Mouse (Mus musculus) layer of hippocampus, adult 2 months (tissue): ENCODE results near the gene Elfn1. TPM values are rescaled to one million over a fixed set of nuclear protein-coding genes. Genes with fewer than 3 reads are reported as not detected.
A peak's percentile ranks its signal among the peaks of the same experiment; 100 is the strongest.

Source experiments
- DNase-seq, 2 experiments: peaks; one replicate each; pipeline ENCODE4 v3.0.0; 2022; ENCODE audit warnings: low spot score in 2 of 2
- H3K27ac ChIP-seq: fragments of 200-600 bp; 2 replicates; pipeline ENCODE4 v1.8.1; 2022
- H3K4me3 ChIP-seq: fragments of 200-600 bp; 2 replicates; pipeline ENCODE4 v1.8.1; 2022; ENCODE audit warnings: mild to moderate bottlenecking
- CTCF ChIP-seq: fragments of 200-600 bp; conservative IDR thresholded peaks from 2 replicates; pipeline ENCODE4 v1.8.1; 2022; ENCODE audit warnings: antibody characterized with exemption, mild to moderate bottlenecking, moderate library complexity
- total RNA-seq, 2 experiments: library from RNA; stranded (reverse); gene quantifications; 2 replicates each; pipeline ENCODE4 v1.2.3; 2021

The Elfn1 gene
- total RNA-seq, 2 experiments from 2014 or later = 27.0 to 29.1 TPM

DNA sequence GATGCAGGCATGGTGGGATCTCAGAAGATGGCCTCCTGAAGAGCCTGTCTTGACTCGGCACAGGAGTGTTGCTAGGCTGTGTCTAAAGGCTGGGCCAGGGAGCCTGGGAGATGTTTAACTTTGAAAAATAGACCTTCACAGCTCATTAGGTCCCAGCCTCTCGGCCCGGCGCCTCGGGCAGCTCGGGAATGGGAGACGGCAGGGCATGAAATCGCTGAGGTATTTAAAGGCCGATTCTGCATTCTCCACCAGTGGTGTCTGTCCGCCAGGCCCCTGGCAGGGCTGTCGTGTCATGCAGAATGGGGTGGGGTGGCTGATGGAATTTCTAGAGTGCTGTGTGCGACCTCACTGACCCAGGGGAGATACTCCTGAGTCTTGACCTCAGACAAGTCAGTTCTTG, 22.4 kb downstream of the Elfn1 start:
- DNase-seq = no peak
- Histone ChIP-seq H3K27ac (no peak overlapping the region), H3K4me3 (no peak overlapping the region)
- TF ChIP-seq CTCF = no peak

DNA sequence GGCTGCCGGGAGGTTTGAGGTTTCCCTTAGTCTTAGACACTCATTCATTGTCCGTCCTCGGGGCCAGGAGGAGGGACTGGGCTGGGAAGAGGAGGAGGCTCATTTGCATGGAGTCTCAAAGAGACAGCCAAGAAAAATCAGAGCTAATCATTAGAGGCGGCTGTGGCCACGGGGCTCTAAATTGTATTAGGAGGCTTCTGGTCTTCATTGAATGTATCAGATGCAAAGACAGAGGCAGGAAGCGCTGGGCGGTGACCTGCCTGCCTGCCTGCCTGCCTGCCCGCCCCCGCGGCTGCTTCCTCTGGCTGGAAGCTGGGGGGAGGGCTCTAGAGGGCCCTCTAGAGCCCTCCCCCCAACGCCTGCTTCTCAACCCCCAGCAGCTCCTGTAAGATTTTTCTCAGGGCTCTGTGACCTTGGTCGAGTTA, 23.2 kb downstream of the Elfn1 start:
- no peak for TF ChIP-seq CTCF
- no peak overlapping the region for H3K4me3 ChIP-seq
- DNase-seq = no peak

DNA sequence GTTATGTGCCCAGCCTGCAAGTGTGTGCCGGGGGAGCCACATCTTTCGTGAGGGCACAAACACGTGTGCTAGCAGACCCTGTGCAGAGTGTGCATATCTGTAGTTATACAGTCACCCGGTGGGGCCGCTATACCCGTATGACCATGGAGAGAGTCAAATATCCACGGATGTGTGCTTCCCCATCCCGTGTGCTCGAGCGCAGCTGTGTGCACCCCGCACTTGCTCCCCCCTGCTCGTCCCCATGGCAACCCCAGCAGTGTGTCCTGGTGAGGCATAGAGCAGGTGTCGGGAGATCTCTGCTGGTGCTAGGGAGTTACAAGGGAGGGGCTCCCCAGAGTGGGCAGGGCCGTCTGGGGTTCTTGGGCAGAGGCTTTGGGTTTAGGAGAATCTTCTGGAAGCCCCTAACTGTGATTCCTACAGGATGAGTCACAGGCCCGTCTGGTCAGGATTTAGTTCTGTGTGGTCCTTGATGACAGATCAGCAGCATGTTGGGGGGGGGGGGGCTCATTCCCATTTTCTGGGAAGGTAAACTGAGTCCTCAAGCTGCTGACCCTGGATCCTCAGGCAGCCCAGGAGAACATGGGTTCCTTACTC, 24.3 kb downstream of the Elfn1 start:
- peak; percentile 26; the same call in 1 of the 2 replicates for TF ChIP-seq CTCF
- Histone ChIP-seq H3K4me3 (no peak overlapping the region), H3K27ac (no peak overlapping the region)
- no peak for DNase-seq

More for the DNA sequence above, 23.2 kb downstream of the Elfn1 start:
- no peak overlapping the region for H3K27ac ChIP-seq

DNA sequence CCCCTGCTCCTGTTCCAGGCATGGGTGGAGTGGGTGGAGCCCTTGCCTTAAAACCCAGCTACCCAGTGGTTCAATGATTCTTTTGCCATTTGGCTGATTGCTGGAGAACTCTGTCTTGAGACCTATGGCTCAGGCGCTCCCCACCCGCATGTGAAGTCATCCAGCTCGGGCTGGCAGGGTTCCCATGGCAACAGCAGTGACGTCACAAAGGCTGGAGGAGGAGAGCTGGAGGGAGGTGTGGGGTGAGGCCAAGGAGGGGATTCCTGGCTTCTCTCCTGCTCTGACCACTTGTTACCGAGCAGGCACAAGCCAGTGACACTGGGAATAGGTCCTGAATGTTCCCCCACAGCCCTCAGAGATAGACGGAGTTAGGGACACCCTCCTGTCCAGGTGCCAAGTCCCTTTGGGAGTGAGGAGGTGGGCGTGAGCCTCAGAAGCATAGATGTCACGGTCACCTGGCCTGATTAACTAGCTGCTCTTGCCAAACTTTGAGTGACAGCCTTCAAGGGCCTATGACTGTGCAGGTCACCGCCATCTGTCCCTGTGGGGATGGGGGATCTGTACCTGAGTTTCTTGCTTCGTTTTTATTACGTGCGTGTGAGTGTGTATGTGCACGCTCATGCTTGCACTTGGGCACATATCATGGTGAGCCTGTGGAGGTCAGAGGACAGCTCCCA, 25.0 kb downstream of the Elfn1 start:
- no peak for TF ChIP-seq CTCF
- DNase-seq = peak; percentile 33 to 51
- Histone ChIP-seq H3K27ac (no peak overlapping the region), H3K4me3 (no peak overlapping the region)

DNA sequence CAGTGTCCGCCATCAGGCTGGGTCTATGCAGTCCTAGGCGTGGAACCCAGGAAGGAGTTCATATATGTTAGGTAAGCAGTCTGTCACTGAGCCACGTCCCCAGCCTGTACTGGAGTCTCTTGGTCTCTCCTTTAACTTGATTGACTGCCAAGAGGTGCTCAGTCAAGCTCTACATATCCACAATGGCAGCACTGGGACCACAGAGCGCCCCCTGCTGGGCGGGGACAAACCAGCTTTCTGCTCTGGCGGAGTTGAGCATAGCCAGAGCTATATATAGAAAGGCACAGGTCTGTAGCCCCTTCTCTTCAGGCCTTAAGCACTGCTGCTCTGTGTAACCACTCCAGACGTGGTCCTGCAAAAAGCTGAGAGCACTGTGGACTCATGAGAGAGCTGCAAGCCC, 25.7 kb downstream of the Elfn1 start:
- peak in 1 of 2 experiments; percentile 46 for DNase-seq

DNA sequence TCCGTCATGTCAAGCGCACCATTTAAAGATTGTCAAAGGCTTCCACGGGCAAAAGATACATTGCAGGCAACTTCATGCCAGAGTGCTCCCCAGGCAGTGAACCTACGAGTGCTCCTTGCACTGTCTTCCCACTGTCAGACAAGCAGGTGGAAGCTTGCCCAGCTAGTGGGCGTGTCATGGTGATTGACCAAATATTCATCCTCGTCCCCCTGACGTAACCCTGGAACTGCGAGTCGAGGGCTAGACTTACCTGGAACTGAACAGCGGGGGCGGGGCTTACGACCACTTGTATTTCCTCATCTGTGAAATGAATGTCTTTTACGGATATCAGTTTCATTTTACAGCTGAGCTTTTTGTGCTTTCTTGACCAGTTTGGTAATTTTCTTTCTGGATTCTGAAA, 28.7 kb downstream of the Elfn1 start:
- TF ChIP-seq CTCF = no peak
- DNase-seq = no peak
- no peak overlapping the region for H3K27ac ChIP-seq
- H3K4me3 ChIP-seq = no peak overlapping the region

More for the DNA sequence above, 25.7 kb downstream of the Elfn1 start:
- TF ChIP-seq CTCF = peak; percentile 76
- H3K4me3 ChIP-seq = no peak overlapping the region
- no peak overlapping the region for H3K27ac ChIP-seq

DNA sequence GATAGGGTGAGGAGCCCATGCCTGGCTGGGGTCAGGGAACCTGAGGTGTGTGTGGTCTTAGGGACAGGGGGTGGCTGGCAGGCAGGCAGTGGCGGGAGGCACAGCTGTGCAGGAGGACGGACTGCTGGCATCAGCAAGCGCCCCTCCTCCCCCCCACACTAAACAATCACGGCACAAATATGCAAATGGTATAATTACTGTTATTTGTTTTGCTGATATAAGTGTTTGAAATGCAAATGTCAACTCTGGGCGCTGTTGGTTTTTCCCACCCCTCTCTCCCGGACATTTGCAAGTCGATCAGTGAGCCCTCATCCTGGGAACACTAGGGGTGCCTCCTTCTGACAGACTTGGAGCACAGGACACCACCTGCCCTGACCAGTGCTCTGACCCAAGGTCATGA, 37.0 kb downstream of the Elfn1 start:
- Histone ChIP-seq H3K4me3 (no peak overlapping the region), H3K27ac (no peak overlapping the region)
- no peak for TF ChIP-seq CTCF
- DNase-seq = no peak

DNA sequence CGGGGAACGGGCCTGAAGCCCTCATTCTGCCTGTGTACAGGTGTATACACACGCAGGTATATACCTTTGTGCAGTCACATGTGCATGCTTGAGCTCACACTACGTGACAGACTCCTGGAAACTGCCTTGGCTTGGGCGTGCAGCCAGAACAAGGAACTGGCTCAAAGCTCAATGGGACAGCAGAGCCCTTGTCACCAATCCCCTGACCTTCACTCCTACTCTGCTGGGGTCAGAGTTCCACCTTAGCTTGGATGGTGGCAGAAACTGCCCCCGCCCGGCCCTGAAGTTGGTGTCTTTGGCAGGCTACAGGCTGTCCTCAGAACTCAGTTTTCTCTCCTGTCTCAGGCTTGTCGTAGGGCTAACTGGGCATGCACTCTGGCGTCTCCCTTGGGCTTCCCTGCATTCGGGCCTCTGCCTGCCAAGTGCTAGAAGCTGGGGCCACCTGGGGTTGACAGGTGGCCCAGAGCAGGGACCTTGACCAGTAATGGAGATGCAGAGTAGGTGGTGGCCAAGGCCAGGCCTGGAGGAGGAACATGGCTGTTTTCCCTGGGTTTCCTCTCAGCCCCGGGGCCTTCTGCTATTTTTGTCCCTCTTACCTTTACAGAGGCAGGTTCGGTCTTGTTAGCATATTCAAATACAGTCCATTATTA, 38.1 kb downstream of the Elfn1 start:
- no peak for TF ChIP-seq CTCF
- H3K27ac ChIP-seq = no peak overlapping the region

DNA sequence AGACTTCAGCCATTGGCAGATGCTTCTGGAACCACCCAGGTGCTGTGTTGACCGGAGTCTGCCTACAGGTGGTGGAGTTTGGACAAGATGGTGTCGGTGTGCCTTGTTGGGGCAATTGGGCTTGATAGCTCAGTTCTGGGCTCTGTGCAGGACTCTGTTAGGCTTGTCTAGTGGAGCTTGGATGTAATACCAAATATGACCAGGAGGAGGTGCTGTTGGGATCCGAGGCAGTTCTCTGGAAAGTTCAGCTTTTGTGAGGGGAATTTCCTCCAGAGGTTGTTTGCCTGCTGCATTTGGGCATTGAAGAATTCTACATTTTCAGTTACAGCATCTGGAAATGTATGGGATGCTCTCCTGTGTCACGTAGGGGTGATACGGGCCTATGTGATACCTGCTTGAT, 39.7 kb downstream of the Elfn1 start:
- no peak overlapping the region for H3K4me3 ChIP-seq
- peak; percentile 75 for TF ChIP-seq CTCF
- no peak overlapping the region for H3K27ac ChIP-seq
- DNase-seq = no peak

More for the DNA sequence above, 38.1 kb downstream of the Elfn1 start:
- no peak overlapping the region for H3K4me3 ChIP-seq
- DNase-seq = no peak

DNA sequence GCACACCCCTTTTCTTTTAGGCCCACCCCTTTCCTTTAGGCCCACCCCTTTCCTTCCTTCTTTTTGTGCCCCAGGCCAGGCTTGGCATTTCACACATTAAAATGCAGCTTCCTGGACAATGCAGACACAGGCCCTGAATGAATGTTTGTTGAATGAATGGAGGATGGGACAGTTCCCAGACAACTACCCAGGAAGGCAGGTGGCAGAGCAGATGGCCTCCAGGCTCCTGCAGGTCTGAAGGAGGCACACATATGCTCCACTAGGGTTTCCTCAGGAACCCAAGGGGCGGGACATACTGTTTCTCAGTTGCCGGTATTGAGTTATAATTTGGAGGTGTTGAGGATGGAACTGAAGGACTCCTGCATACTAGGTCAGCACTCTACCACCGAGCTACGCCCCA, 40.8 kb downstream of the Elfn1 start:
- peak; percentile 56 to 69 for DNase-seq
- no peak overlapping the region for H3K4me3 ChIP-seq
- no peak overlapping the region for H3K27ac ChIP-seq
- TF ChIP-seq CTCF = no peak

DNA sequence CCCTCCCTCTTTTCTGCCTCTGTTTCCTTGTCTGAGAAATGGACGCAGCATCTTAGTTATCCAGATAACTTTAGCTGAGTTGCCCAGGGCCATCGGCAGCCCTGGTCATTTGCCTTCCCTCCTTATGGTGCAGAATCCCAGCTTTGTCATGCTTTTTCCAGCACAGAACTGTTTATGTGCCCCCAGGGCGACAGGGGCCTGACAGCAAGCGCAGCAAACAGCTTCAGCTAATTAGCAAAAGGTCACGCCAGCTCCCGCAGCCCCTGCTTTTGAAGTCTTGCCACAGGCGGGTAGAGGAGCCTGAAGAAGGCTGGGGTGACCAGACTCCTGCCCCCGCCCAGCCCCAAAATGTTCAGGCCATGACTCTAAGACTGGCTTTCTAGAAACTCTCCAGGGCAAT, 41.6 kb downstream of the Elfn1 start:
- TF ChIP-seq CTCF = no peak
- DNase-seq = no peak
- Histone ChIP-seq H3K27ac (no peak overlapping the region), H3K4me3 (no peak overlapping the region)

DNA sequence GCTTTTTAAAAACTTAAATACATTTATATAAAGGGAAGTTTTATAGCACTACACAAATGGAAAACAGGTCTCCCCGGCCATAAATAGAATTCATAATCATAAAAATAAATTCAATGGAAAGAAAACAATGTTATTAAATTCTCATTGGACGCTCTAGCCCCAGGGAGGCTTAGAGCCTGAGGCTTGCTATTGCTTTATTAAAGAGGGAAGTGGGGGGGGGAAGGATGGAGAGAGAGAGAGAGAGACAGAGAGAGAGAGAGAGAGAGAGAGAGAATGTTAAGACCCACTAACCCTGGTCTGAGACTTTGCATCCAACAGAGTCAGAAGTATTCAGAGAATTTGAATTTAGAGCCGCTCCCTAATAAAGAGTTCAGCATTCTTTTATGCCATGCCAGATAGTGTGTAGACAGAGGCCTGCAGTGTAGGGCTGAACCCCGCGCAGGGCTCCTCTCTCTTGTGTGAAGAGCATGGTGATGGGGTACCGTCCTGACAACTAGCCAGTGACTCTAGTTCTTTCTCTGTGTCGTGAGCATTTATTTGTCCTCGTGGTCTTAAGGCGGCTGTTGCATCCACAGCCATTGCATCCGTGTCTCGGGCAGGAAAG, 42.3 kb downstream of the Elfn1 start:
- Histone ChIP-seq H3K27ac (no peak overlapping the region), H3K4me3 (no peak overlapping the region)
- no peak for DNase-seq
- TF ChIP-seq CTCF = no peak

DNA sequence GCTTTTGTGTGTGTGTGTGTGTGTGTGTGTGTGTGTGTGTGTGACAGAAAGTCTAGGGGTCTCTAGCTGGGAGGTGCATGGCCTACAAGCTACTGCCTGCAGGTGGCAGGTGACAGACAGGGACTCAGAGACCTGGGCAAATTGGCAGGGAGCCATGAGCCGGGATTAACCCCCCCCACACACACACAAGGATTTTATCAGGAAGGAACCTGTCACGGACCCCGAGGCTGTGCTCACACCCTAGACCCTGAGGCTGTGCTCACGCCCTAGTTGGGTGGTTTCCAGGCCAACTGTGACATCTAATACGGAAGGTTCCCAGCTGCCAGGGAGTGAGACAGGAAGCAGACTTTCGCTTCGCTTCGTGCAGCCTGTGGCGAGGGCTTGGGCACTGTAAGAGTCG, 49.1 kb downstream of the Elfn1 start:
- H3K27ac ChIP-seq = no peak overlapping the region

More for the DNA sequence above, 49.1 kb downstream of the Elfn1 start:
- H3K4me3 ChIP-seq = no peak overlapping the region
- no peak for TF ChIP-seq CTCF
- DNase-seq = no peak
